Mouse (Mus musculus): ENCODE results near the gene Cd177.
"Not testable (repeated sequence)": the region's sequence is repeated elsewhere in the genome, so short reads cannot be mapped to it uniquely, and the experiment has no call there.

The Cd177 gene

DNA sequence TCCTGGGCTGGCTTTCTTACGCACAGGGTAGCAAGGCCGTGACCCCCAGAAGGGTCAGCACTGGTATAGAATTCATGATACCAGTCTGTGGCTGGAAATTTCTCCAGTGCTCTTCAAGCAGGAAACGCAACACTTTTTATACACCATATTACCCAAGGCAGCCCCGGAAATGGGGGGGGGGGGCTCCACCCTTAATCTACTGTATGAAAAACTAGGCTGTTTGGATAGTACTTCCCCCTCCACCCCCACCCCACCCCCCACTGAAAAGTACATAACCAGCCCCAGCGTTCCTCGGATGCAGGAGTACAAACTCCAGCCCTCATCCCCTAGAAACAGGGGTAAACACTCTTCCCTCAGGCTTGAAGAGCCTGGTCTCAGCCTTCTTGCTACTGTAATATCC, at the start of gene Cd177:
Gene Cd177, minus strand, starts transcription at position 101 of the 400 bp plus-strand sequence.
- no peak for DNase-seq

DNA sequence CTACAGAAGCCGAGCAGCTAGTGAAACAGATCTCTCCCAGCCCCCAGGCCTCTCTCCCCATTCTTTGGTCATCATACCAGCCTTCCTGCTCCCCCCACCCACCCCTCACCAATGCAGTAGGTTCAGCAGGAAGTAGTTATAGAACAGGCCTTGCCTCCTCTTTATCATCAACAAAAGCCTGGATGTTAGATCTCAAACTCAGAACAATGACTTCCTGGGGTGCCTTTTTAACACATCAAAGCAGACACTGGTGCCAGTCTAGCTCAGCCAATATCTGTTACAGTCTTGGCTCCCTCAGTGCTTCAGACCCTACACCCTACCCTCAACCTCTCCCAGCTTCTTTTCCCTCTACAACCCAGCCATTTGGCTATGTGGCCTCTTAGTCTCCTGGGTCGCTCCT, 48.9 kb upstream of the Cd177 start:
- no peak for DNase-seq

- no peak for DNase-seq
Measured at GRCm38 (mm10) chr7:24804826-24805225, 44.7 kb upstream of the Cd177 start.

- DNase-seq = no peak
Measured at GRCm38 (mm10) chr7:24802149-24802767, 42.1 kb upstream of the Cd177 start.

DNA sequence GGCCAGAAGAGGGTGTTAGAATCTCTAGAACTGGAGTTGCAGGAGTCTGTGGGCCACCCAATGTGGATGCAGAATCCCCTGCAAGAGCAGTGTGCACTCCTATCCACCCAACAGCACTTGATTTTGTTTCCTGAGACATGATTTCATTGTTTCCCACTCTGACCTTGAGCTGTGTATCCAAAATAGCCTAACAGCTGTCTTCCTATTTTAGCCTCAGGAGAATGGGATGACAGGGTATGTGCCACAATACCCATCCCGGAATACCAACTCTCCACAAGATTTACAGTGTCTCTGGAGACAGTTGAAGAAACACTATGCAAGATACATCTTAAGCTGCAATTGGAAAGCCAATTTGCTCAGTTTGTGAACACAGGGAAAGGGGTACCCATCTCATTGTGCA, 37.8 kb upstream of the Cd177 start:
- DNase-seq = no peak

DNA sequence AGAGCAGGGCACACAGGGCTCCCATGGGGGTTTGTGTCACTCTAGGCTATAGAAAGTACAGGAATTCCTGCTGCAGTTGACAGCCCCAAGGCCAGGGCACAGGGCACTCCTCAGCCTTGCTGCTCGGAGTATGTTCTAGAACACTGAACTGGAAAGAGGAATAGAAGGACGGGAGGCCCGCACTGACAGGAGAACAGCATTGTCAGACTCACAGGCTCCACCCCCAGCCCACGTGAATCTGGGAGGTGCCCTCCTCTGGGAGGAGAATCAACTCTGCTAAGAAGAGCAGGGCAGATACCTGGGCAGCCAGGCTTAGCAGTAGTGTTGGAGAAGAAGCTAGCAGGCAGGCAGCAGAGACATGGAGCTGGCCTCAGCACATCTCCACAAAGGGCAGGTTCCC, 16.8 kb upstream of the Cd177 start, which contains the start of gene Ceacam10:
Gene Ceacam10, plus strand, starts transcription at position 289 of the 400 bp plus-strand sequence.
- DNase-seq = not testable (repeated sequence)

DNA sequence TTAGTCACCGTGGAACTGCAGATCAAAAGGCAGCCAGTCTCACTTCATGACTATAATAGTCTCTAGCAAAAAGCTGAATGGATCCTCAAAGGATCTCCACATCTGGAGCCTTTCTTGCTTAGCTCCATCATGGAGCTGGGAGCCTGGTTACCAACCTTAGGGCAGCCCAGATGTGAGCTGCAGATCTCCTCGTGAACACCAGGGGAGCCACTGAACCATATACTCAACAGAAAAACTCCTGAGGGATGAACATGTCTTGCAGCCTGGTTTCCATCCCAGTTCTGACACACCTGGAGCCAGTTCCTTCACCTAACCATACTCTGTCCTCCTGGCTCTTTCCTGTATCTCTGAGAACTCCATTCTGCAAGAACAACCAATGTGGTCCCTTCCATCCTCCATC, 16.0 kb upstream of the Cd177 start:
- DNase-seq = no peak

DNA sequence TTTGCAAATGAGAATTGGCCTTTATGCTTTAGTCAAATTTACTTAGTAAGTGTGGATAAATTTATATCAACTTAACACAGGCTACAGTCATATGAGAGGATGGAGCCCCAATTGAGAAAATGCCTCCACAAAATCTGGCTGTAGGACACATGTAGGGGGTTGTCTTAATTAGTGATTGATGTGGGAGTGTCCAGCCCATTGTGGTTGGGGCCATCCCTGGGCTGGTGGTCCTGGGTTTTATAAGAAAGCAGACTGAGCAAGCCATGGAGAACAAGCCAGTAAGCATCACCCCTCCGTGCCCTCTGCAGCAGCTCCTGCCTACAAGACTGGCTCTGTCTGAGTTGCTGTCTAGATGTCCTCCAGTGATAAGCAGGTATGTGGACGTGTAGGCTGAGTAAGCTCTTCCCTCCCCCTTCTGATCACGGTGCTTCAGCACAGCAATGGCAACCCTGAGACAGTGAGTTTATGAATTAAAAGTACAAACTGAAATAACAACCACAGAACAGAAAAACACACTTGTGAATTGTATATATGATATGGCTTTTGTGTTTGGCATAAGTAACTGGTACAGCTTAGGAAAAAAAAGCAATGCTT, 13.9 kb upstream of the Cd177 start:
- DNase-seq = no peak

DNA sequence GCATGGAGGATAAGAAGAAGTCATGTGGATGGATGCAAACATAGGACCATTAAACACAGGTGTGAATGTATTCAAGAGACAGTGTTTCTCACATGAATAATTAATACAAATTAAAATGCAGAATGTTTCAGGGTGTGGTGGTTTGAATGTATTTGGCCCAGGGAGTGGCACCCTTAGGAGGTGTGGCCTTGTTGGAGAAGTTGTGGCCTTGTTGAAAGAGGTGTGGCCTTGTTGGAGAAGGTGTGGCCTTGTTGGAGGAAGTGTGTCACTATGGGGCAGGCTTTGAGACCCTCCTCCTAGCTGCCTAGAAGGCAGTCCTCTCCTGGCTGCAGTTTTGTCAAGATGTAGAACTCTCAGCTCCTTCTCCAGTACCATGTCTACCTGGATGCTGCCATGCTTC, 11.2 kb upstream of the Cd177 start:
- no peak for DNase-seq

DNA sequence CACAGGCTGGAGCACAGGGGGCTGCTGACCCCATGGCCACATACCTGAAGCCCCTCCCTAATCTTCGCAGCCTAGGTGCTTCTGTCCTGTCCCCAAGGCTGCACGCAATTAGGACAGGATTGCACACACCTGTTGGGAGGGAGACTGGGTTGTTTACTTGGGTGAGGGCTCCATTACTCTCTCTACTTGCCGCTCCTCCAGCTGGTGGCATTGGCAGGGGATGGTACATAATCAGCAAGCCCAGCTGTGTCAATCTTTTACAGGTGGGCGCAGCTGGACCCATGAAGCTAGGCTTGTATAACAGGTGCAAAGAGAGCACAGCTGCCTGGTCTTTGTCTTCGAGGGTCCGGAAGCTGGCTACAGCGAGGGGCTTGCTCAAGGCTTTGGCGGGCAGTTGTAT, 2.5 kb upstream of the Cd177 start:
- DNase-seq = no peak

DNA sequence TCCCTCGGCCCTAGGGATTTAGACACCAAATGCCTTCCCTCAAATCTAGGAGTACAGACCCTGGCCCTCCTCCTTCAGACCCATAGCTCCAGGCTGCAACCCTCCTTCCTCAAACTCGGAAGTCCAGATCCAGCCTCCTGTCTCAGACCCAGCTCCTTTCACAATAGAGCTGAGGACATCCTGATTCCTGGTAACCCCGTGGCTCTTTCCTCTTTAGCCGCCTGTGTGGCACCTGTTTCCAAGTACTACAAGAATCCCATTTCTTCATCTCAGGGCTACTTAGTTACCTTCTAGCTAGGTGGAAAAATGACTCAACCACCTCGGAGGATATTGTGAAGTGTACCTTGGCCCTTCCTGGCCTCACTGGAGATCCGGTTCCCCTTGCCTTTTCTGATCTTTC, 1.1 kb upstream of the Cd177 start:
- DNase-seq = no peak

- no peak for DNase-seq
Measured at GRCm38 (mm10) chr7:24758520-24758919, 1.6 kb downstream of the Cd177 start.

- no peak for DNase-seq
Measured at GRCm38 (mm10) chr7:24753476-24753875, 6.6 kb downstream of the Cd177 start.

DNA sequence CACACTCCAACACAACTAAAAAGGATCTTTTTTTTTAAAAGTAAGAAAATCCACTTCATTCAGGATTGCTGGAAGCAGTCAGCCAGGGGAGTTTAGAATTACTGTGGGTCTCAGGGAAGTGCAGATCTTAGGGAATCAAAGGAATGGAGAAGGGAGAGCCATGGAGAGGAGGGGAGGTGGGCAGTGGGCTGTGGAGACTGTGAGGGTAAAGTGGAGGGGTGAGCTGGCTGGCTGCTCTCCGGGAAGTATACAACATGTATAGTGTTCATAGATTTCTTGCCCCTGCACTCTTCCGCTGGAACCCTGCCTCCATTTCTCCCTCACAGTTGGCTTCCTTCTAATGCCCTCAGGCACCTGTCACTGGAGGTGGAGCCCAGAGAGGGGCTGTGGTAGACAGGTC, 8.5 kb downstream of the Cd177 start:
- no peak for DNase-seq

- no peak for DNase-seq
Measured at GRCm38 (mm10) chr7:24750695-24751094, 9.4 kb downstream of the Cd177 start.

GRCm38 (mm10) chr7:24735970-24736670, 24.0 kb downstream of the Cd177 start:
- no peak for DNase-seq

GRCm38 (mm10) chr7:24726808-24727207, 33.3 kb downstream of the Cd177 start, which contains the start of gene Gm4763:
Gm4763 (minus strand) TSS chr7:24726908.
- DNase-seq = not testable (repeated sequence)

DNA sequence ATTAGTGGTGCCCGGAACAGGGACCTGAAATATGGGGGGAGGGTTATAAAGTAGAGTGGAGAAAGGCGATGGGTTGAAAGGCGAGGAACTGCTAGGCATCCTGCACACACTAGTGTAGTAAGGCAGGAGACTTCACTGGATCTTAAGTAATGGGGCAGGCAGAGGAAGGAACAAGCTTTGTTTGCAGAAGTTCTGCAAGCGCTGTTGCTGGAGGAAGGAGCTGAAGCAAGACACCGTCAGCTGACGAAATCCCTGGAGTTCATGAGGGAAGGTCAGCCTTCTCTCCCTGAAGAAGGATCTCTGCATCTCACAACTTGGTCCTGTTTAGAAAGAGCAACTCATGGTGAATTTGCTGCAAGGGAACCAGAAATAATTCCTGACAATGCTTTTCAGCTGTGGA, 45.1 kb downstream of the Cd177 start:
- no peak for DNase-seq

DNA sequence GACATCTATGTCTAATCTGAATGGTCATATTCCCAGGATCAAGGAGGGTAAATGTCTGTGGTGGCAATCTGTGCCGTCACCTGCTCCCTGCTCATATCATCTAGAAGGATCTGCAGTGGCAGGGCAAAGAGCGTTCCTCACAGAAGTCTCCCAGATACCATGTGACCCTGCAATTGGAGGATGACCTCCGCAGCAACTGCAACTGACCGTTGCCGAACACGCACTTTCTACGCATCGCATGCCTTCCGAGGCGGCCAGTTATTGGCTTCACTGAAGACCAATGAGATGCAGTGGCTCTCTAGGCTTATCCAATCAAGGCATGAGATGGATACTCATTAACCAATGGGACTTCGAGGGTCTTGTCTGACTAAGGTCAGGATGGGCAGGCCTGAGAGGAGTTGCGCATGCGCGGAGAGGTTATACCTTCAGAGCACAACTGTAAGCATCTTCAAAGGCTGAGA, 51.2 kb downstream of the Cd177 start, which contains the start of gene BC049730:
Gene BC049730, plus strand, starts transcription at position 411 of the 461 bp plus-strand sequence.
- no peak for DNase-seq

DNA sequence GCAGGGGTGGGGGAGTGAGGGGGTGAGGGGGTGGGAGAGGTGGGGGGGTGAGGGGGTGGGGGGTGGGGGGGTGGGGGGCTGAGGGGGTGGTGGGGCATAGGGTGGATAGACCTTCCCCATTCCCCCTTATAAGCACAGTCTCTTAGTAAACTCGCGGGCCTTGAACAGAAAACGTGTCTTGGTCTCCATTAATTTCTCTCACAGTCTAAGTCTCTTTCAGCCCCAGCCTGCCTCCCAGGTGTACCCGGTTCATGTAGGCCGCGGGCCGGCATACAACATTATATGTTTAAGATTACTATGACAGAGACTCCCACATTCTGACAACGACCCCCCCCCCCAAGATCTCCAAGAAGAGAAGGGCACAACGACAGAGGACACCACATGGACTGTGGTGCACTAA, 57.3 kb downstream of the Cd177 start:
- DNase-seq = not testable (repeated sequence)

DNA sequence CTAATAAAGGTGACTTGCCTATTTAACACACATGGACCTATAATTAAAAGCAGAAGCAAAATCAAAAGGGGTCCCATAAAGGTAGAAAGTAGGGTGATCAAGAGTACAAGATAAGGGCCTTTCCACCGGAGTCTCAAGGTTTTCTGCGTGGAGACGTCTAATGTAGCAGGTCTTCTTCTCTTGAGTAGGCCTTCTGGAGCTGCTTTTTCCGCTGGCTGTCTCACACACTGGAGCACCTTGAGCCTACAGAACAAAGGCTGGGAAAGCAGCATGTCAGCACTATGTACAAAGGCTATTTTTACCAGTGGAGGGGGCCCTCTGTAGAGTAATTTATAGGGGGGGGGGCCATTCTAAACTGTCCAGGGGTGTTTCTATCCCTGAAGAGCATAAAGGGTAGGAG, 62.2 kb downstream of the Cd177 start:
- DNase-seq = not testable (repeated sequence)

All from cerebellum, adult 11-12 months (tissue).